Mouse (Mus musculus) thymus, postnatal 4 days (tissue): ENCODE results near the gene Fam189a2.

ENCODE experiments used
- DNase-seq: peaks from one replicate; pipeline ENCODE4 v3.0.0; 2021

The Fam189a2 gene

GRCm38 (mm10) chr19:23971391-23971790, 59.4 kb downstream of the Fam189a2 start:
- DNase-seq = no peak

GRCm38 (mm10) chr19:23970374-23970773, 60.4 kb downstream of the Fam189a2 start:
- DNase-seq = no peak

- DNase-seq = no peak
Measured at GRCm38 (mm10) chr19:23968862-23969225, 62.0 kb downstream of the Fam189a2 start.

- DNase-seq = no peak
Measured at GRCm38 (mm10) chr19:23968125-23968861, 62.5 kb downstream of the Fam189a2 start.

GRCm38 (mm10) chr19:23967156-23967555, 63.7 kb downstream of the Fam189a2 start:
- DNase-seq = no peak

GRCm38 (mm10) chr19:23966376-23966775, 64.4 kb downstream of the Fam189a2 start:
- DNase-seq = no peak

GRCm38 (mm10) chr19:23964401-23964910, 66.4 kb downstream of the Fam189a2 start:
- DNase-seq = no peak

- peak; percentile 78 for DNase-seq
Measured at GRCm38 (mm10) chr19:23961516-23961915, 69.3 kb downstream of the Fam189a2 start.

- DNase-seq = no peak
Measured at GRCm38 (mm10) chr19:23960831-23961447, 69.9 kb downstream of the Fam189a2 start.

GRCm38 (mm10) chr19:23960275-23960674, 70.5 kb downstream of the Fam189a2 start:
- DNase-seq = no peak

- no peak for DNase-seq
Measured at GRCm38 (mm10) chr19:23959870-23960269, 70.9 kb downstream of the Fam189a2 start.

GRCm38 (mm10) chr19:23958925-23959324, 71.9 kb downstream of the Fam189a2 start:
- no peak for DNase-seq

GRCm38 (mm10) chr19:23957563-23957962, 73.3 kb downstream of the Fam189a2 start:
- no peak for DNase-seq

GRCm38 (mm10) chr19:23956299-23956975, 74.4 kb downstream of the Fam189a2 start:
- peak; percentile 44 for DNase-seq

- DNase-seq = no peak
Measured at GRCm38 (mm10) chr19:23955461-23955860, 75.4 kb downstream of the Fam189a2 start.

GRCm38 (mm10) chr19:23948301-23949000, 82.4 kb downstream of the Fam189a2 start:
- no peak for DNase-seq

GRCm38 (mm10) chr19:23947871-23948270, 82.9 kb downstream of the Fam189a2 start:
- DNase-seq = no peak

GRCm38 (mm10) chr19:23946751-23947150, 84.1 kb downstream of the Fam189a2 start:
- no peak for DNase-seq

GRCm38 (mm10) chr19:23946026-23946685, 84.7 kb downstream of the Fam189a2 start:
- no peak for DNase-seq

- DNase-seq = no peak
Measured at GRCm38 (mm10) chr19:23942886-23943285, 87.9 kb downstream of the Fam189a2 start.

GRCm38 (mm10) chr19:23941422-23941949, 89.3 kb downstream of the Fam189a2 start:
- no peak for DNase-seq

- no peak for DNase-seq
Measured at GRCm38 (mm10) chr19:23930826-23931225, 100.0 kb downstream of the Fam189a2 start.
